Mouse (Mus musculus): ENCODE data around the gene Mapk7.

Gene Mapk7

DNA sequence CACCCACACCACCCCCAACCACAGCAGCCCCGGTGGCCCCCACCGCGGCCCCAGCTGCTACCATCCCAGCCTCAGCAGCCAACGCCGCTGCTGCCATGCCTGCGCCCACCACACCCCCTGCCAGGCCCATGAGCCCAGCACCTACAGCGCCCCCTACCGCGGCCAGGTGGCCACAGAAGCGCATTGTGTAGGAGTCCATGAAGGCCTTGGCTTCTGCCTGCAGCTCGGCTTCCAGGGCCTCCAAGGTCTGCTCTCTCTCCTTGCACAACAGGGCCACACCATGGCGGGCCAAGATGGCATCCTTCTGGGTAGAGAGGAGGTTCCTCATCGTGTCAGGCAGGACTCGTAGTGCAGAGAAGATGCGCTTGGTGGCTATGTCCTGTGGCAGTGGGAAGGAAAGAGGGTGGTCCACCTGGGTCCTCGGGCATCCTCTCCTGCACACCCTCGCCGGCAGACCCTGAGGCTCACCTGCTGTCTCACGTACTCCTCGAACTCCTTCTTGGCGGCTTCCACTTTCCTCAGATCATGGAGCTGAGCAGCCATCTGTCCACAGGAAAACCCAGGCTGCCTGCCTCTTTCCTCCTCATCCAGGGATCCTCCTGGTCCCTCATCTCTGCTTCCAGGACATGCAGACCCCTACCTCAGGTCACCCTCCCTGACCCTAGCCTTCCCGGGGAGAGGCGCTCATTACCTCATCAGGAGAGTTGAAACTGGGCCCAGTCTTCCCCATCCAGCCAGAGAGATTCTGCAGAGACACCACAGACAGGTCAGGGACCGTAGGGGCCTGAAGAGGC is 44.5 kb downstream of the Mapk7 start:
- peak; percentile 10 for DNase-seq

DNA sequence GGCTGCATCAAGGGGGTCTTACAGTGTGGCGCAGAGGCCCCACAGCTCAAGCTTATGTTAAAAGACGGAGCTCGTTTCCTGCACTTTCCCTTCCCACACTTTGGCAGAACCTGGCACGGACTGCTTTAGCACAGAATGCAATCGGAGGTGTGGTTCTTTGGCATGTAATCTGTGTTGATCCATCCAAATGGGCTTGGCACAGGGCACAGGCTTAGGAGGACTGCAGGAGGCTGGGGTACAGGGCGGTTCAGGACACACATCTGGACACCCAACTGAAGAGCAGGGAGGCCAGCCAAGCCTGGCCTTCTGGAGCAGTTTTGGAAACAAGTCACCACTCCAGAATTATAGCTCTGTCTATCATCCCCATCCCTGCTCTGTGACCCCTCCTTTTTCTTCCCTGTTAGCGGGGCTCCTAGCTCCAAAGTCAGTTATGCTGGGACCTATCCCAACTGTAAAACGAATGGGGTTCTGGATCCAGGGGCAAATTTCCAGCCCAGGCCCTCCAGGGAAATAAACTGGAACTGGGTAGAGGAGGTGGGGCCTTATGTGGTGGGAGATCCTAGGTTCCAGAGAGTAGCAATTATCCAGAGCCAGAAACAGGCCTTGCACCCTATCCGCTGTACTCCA is 45.5 kb downstream of the Mapk7 start:
- no peak for DNase-seq

- no peak for DNase-seq
These were observed 46.2 kb downstream of the Mapk7 start for GRCm38 (mm10) chr11:61448041-61448440.

DNA sequence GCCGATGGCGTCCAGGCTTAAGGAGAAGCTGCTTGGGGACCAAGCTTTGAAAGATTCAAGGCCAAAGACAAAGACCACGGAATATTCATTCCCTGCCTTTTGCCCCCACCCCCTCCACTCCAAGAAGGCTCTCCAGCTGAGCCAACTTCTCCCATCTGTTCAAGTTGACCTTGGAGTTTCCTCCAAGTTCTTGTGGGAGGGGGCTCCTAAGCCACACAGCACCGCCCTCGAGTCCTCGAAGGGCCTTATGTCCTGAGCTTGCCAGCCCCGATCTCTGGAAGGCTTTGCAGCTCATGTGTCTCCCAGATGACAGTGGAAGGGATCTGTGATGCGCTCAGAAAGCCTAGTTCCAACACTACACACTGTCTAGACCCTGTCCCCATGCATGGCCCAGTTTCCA is 46.9 kb downstream of the Mapk7 start:
- no peak for DNase-seq

DNA sequence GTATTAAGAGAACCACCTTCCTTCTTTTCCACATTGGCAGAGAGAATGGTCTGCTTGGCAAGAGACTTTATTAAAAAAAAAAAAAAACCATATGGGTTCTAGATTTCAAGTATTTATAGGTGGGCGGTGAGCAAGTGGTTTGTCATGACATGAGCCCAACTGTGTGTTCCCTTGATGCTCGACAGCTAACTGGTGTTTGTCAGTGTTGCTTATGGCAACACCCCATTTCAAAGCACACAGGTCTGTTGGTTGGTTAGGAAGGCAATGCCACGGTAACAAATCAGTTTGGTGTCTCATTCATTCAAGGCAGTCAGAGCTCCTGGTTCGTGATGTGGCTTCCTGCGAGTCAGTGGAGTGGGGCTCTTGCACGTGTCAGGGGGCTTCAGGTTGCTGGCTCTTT is 50.4 kb downstream of the Mapk7 start:
- DNase-seq, result no peak

DNA sequence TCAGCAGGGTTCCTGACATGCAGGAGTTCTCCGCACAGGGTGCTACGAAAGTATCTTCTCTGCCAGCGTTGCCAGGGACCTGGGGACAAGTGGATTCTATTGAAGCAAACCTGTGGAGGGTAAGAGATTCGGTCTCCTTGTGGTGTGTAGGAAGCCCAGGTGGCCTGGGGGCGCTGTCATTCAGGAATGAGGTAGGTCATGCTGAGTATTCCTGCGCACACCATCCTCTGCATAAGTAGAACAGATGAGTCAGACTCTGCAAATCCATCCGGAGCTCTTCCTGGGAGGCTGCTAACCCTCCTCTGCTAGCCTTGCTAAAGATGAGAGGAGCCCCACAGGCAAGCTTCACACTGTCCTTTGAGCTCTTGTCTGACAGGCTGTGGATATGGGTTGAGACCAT is 52.5 kb downstream of the Mapk7 start:
- DNase-seq, result no peak

- DNase-seq, result no peak
These were observed 53.8 kb downstream of the Mapk7 start for GRCm38 (mm10) chr11:61440416-61440815.

DNA sequence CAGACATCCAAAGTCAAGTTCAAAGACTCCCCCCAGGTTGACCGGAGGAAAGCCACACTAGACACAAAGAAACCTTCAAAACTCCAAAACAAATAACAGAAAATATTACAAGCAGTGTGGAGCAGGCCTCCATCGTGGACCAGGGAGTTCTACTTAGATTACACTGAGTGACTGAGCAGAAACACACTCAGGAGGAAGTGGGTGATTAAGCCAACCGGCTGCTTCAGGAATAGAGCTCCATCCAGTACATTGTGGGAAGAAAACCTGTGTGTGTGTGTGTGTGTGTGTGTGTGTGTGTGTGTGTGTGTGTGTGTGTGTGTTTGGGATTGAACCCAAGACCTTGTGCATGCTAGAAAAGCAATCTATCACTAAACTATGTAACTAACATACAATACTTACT is 55.0 kb downstream of the Mapk7 start:
- DNase-seq, result no peak
